7 mouse cellular contexts compared by ENCODE assay signal in the genomic region with DNA sequence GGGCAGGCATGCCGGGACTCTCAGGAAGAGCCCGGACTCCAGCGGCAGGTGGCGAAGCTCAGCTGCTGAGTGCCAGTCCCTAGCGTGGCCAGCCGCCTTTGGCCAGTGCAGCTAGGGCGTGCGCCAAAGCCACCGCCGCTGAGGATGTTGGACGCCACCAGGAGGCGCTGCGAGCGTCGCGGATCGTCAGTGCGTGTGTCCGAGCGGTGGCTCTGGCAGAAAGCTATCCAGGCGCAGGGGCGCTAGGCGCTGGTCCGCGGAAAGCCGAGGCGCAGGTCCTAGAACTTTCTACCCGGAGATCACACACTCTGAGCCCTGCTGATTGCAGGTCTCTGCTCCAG.
DNase-seq lines count a peak whose midpoint lies in the region; ATAC-seq lines count a peak whose summit lies in the region.

No protein-coding gene starts in this region.

- no peaks in the 10 kb centered on the region for H3K36me3 ChIP-seq in intestine, embryonic 15.5 days

- H3K27me3 ChIP-seq in intestine, embryonic 15.5 days (replicated peaks), result peaks cover 74% of the 10 kb centered on the region

- H3K9ac ChIP-seq in intestine, embryonic 15.5 days, result no peak overlapping the region

- peak overlapping the region; percentile 15 for H3K4me3 ChIP-seq in intestine, embryonic 15.5 days (replicated peaks)

- ATAC-seq in intestine, embryonic 15.5 days, result peak; percentile 75

- WGBS in intestine, embryonic 15.5 days, result under 1% methylated on average over 28 of the region's 28 CpGs

- DNase-seq in adrenal gland, postnatal 14 days, result peak; percentile 88
- DNase-seq in embryo, embryonic 10.5 days (ENCODE audit: low spot score), result peak; percentile 94
- DNase-seq in gastrocnemius, postnatal 4 days (ENCODE audit: low spot score in 2 of 2), result peak; percentile 65 to 82
- peak; percentile 75 to 77 for DNase-seq in left cerebral cortex, postnatal 25 days (ENCODE audit: low spot score in 2 of 2)
- DNase-seq in mesoderm, embryonic 11.5 days (ENCODE audit: low read depth, low spot score), result peak; percentile 90
- DNase-seq in right cerebral cortex, postnatal 4 days, result peak; percentile 89

- intact Hi-C loops in left cerebral cortex, postnatal 25 days (cut with DNase I), result loop anchor here (5.0 to 10.0 kb wide), 2 partner anchors 221 to 222 kb away; no protein-coding TSS in a partner anchor

- no peak overlapping the region for H3K27ac ChIP-seq in intestine, embryonic 15.5 days

- peak overlapping the region; percentile 51 for H3K4me2 ChIP-seq in intestine, embryonic 15.5 days (replicated peaks)

- H3K9me3 ChIP-seq in intestine, embryonic 15.5 days, result no peaks in the 10 kb centered on the region

- peaks cover 10% of the 10 kb centered on the region; the same call in 1 of the 2 replicates for H3K4me1 ChIP-seq in intestine, embryonic 15.5 days (replicated peaks)
